Mouse (Mus musculus) limb, embryonic 15.5 days (tissue): ENCODE data around the gene Itpr1. TPM values are rescaled to one million over a fixed set of nuclear protein-coding genes. Genes with fewer than 3 reads are reported as not detected.
A peak's percentile ranks its signal among the peaks of the same experiment; 100 is the strongest.

ENCODE experiments used
- ATAC-seq: fragments of 200-750 bp; cut with Nextera tagmentation; 2 replicates; pipeline ENCODE4 v1.8.0; 2017; ENCODE audit warnings: low read depth, moderate TSS enrichment; ENCODE audit not compliant: insufficient number of reproducible peaks, low FRiP score, low TSS enrichment
- H3K27ac ChIP-seq: fragments of 300-500 bp; sonication (generic); 2 replicates; pipeline ENCODE4 v1.5.1; 2015; ENCODE audit warnings: moderate library complexity, mild to moderate bottlenecking, inconsistent platforms
- H3K27me3 ChIP-seq: fragments of 300-500 bp; sonication (generic); 2 replicates; pipeline ENCODE4 v1.6.1; 2015; ENCODE audit warnings: inconsistent platforms
- H3K36me3 ChIP-seq: fragments of 300-500 bp; sonication (generic); 2 replicates; pipeline ENCODE4 v1.6.1; 2015; ENCODE audit warnings: inconsistent platforms
- H3K4me1 ChIP-seq: fragments of 300-500 bp; sonication (generic); 2 replicates; pipeline ENCODE4 v1.6.1; 2015; ENCODE audit warnings: inconsistent platforms
- H3K4me2 ChIP-seq: fragments of 300-500 bp; sonication (generic); 2 replicates; pipeline ENCODE4 v1.6.1; 2015; ENCODE audit warnings: mild to moderate bottlenecking, inconsistent platforms
- H3K4me3 ChIP-seq: fragments of 300-500 bp; sonication (generic); 2 replicates; pipeline ENCODE4 v1.5.1; 2015; ENCODE audit warnings: mild to moderate bottlenecking, inconsistent platforms
- H3K9ac ChIP-seq: fragments of 300-500 bp; sonication (generic); 2 replicates; pipeline ENCODE4 v1.6.1; 2015; ENCODE audit warnings: inconsistent platforms
- H3K9me3 ChIP-seq: fragments of 300-500 bp; sonication (generic); 2 replicates; pipeline ENCODE4 v1.6.1; 2016; ENCODE audit warnings: inconsistent platforms
- WGBS: fragments of 180-500 bp; shearing (Covaris S2); methylation state at CpG from one replicate; pipeline ENCODE4 v1.1.7; 2015; 5-methylcytosine and 5-hydroxymethylcytosine counted together
- polyA plus RNA-seq: library from polyadenylated mRNA; unstranded; fragments of >200 nt; fragmentation: Nextera tagmentation; extraction: Ambion mirVana; gene quantifications from 2 replicates; pipeline ENCODE4 v1.2.1, GENCODE M21; 2015

Itpr1 gene
- polyA plus RNA-seq, 1 experiment from 2014 or later = 9.0 TPM

DNA sequence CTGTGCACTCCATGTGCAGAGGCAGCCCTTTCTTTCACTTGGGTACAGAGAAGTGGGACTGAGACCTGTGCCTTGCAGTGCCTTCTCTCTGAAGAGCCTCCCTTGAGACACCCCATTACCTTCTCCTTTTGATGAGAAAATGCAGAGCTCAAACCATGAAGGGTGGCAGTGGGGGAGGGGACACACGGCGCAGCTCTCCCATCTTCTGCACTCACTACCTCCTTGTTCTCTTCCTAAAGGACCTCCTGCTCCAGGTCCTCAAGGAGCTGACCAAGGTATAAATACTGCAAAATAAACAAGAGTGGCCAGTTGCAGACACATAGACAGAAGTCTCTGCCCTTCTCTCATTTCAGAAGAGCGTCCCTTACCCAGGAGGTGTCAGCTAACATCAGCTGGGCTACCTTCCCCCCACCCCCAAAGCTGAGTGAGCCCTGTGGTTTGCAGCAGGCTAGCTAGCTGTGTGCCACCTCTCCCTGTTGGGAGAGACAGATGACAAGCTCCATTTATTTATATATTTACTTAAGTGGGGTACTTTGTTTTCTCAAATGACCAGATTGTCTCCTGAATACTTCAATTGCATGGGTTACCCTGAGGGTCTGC, 255.4 kb downstream of the Itpr1 start:
- ATAC-seq = no peak
- Histone ChIP-seq H3K9ac (no peak overlapping the region), H3K4me2 (no peak overlapping the region), H3K27me3 (no peaks in the 10 kb centered on the region), H3K9me3 (no peaks in the 10 kb centered on the region), H3K36me3 (0 out of 2 replicates have a peak, but pooled peaks cover 2% of the 10 kb centered on the region), H3K27ac (no peak overlapping the region), H3K4me3 (no peak overlapping the region), H3K4me1 (0 out of 2 replicates have a peak, but pooled peaks cover 5% of the 10 kb centered on the region)
- WGBS = 33% methylated on average over 3 of the region's 3 CpGs

DNA sequence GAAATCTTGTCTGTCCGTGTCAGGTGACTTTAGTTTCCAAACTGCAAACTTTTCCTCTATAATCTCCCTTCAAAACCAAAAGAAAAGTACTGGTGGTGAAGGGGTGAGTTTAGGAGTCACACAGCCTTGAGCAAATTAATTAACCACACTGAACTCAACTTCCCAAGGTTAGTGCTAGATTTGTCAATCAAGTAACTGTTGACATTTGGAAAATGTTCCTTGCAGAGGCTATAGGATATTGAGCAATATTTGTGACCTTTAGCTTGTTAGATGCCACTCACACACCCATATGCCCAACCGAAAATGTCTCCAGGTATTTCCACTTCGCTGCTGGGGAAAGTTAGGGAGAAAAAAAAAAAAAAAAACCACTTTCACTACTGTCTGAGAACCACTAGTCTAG, 259.0 kb downstream of the Itpr1 start:
- Histone ChIP-seq H3K4me1 (peaks cover 6% of the 10 kb centered on the region; the same call in 1 of the 2 replicates), H3K27me3 (no peaks in the 10 kb centered on the region), H3K27ac (no peak overlapping the region), H3K36me3 (0 out of 2 replicates have a peak, but pooled peaks cover 7% of the 10 kb centered on the region), H3K4me3 (no peak overlapping the region), H3K9ac (no peak overlapping the region), H3K9me3 (no peaks in the 10 kb centered on the region), H3K4me2 (no peak overlapping the region)
- no peak for ATAC-seq
- WGBS = 82% methylated on average over 3 of the region's 3 CpGs

DNA sequence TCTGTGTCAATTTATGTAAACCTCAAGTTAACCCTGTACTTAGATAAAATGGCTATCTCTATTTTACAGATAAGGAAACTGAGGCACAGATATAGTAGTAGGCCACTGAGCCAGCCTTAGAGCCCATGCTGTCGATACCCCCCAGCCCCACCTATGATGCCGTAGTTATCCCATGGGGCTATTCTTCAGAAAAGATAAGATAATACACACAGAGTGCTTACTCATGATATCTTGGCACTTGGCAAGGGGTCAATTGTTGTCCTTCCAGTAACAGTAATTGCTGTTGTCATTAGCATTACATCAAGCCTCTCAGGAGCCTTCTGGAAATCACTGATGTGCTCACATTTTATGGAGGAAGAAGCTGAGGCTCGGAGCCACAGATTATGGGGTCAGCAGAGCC, 259.9 kb downstream of the Itpr1 start:
- Histone ChIP-seq H3K27ac (no peak overlapping the region), H3K4me1 (peaks cover 6% of the 10 kb centered on the region; the same call in 1 of the 2 replicates), H3K4me3 (no peak overlapping the region), H3K9ac (no peak overlapping the region), H3K4me2 (no peak overlapping the region), H3K36me3 (0 out of 2 replicates have a peak, but pooled peaks cover 7% of the 10 kb centered on the region), H3K9me3 (no peaks in the 10 kb centered on the region), H3K27me3 (no peaks in the 10 kb centered on the region)
- ATAC-seq = no peak
- 85% methylated on average over 3 of the region's 3 CpGs for WGBS

DNA sequence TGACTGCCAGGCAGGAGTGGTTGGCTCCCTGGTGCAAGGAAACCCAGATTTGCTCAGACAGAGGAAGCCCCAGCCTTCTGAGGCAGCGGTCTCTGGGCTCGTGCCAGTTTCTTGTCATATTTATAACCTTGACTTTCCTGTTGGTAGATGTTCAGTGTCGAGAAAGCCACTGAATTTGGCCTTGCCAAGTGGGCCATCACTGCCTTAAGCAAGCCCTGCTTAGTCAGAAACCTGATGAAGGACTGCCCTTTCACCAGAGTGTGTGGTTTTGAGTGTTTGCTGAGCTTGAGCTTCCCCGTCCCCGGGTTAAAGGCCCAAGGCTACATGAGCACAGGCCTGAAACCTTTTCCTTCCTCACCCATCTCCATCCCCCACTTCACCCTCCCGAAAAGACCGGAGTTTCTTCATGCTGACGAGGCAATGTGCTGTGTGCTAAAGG, 263.9 kb downstream of the Itpr1 start:
- ATAC-seq = peak; percentile 55; the same call in 1 of the 2 replicates
- Histone ChIP-seq H3K27me3 (no peaks in the 10 kb centered on the region), H3K27ac (peak overlapping the region; percentile 52), H3K4me2 (no peak overlapping the region), H3K4me1 (peaks cover 6% of the 10 kb centered on the region; the same call in 1 of the 2 replicates), H3K9ac (no peak overlapping the region), H3K4me3 (no peak overlapping the region), H3K9me3 (no peaks in the 10 kb centered on the region), H3K36me3 (0 out of 2 replicates have a peak, but pooled peaks cover 9% of the 10 kb centered on the region)
- WGBS = 56% methylated on average over 8 of the region's 8 CpGs

DNA sequence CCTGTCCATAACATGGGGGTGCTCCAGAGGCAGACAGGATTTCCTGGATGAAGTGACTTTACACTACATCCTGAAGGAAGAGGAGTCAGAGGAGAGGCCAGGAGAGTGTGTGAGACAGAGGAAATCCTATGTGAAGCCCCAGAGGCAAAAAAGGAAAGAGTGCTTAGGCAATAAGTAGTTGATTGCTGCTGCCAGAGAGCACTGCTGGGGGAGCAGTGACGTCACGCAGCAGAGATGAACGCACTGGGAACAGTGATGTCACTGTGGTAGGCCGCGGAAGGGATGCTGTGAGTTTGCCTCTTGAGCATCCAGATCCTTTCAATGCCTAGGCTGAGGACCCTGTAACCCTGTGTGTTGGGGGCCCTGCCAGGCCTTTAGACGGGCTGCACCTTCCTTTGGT, 264.7 kb downstream of the Itpr1 start:
- H3K4me2 ChIP-seq = no peak overlapping the region
- no peaks in the 10 kb centered on the region for H3K9me3 ChIP-seq
- peaks cover 6% of the 10 kb centered on the region; the same call in 1 of the 2 replicates for H3K4me1 ChIP-seq
- peak overlapping the region; percentile 52; the same call in 1 of the 2 replicates for H3K27ac ChIP-seq
- H3K27me3 ChIP-seq = no peaks in the 10 kb centered on the region
- H3K9ac ChIP-seq = no peak overlapping the region
- 83% methylated on average over 6 of the region's 6 CpGs for WGBS
- ATAC-seq = no peak
- H3K36me3 ChIP-seq = 0 out of 2 replicates have a peak, but pooled peaks cover 9% of the 10 kb centered on the region
- H3K4me3 ChIP-seq = no peak overlapping the region

DNA sequence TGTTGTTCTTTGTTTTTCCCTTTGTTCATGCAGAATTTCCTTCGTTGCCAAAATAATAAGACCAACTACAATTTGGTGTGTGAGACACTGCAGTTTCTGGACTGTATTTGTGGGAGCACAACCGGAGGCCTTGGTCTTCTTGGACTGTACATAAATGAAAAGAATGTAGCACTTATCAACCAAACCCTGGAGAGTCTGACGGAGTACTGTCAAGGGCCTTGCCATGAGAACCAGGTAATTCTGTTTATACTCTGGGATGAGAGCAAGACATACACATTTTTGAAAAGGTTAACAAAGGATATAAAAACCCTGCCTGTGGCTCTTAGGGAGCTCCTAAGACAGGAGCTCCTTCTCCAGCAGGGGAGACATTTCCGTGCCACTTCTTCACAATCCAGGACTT, 268.3 kb downstream of the Itpr1 start:
- no peaks in the 10 kb centered on the region for H3K9me3 ChIP-seq
- WGBS = 90% methylated on average over 4 of the region's 4 CpGs
- no peak overlapping the region for H3K27ac ChIP-seq
- no peaks in the 10 kb centered on the region for H3K27me3 ChIP-seq
- H3K4me3 ChIP-seq = no peak overlapping the region
- H3K4me2 ChIP-seq = no peak overlapping the region
- peaks cover 14% of the 10 kb centered on the region for H3K36me3 ChIP-seq
- no peak overlapping the region for H3K9ac ChIP-seq
- peaks cover 6% of the 10 kb centered on the region; the same call in 1 of the 2 replicates for H3K4me1 ChIP-seq
- ATAC-seq = no peak

DNA sequence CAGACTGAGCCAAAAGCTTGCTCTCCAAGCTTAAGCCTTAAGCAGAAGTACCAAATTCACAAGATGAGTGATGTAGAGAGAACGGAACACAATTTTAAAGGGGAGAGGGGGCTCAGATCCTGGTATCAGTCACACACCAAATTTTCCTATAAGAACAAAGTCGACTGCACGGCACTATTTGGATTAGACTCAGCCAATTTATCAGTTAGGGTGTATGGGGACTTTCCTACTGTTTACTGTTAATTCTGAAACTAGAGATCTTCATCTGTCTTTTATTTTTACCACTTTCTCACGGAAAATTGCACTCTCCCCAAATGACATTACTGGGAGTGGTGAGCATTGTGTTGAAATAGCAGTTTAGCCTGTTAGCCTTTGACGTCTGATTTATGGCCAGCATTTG, 269.6 kb downstream of the Itpr1 start:
- no peaks in the 10 kb centered on the region for H3K4me1 ChIP-seq
- H3K9ac ChIP-seq = no peak overlapping the region
- H3K9me3 ChIP-seq = no peaks in the 10 kb centered on the region
- peaks cover 14% of the 10 kb centered on the region for H3K36me3 ChIP-seq
- H3K4me3 ChIP-seq = no peak overlapping the region
- WGBS = 79% methylated on average over 5 of the region's 5 CpGs
- H3K27ac ChIP-seq = no peak overlapping the region
- no peak for ATAC-seq
- no peak overlapping the region for H3K4me2 ChIP-seq
- H3K27me3 ChIP-seq = no peaks in the 10 kb centered on the region

DNA sequence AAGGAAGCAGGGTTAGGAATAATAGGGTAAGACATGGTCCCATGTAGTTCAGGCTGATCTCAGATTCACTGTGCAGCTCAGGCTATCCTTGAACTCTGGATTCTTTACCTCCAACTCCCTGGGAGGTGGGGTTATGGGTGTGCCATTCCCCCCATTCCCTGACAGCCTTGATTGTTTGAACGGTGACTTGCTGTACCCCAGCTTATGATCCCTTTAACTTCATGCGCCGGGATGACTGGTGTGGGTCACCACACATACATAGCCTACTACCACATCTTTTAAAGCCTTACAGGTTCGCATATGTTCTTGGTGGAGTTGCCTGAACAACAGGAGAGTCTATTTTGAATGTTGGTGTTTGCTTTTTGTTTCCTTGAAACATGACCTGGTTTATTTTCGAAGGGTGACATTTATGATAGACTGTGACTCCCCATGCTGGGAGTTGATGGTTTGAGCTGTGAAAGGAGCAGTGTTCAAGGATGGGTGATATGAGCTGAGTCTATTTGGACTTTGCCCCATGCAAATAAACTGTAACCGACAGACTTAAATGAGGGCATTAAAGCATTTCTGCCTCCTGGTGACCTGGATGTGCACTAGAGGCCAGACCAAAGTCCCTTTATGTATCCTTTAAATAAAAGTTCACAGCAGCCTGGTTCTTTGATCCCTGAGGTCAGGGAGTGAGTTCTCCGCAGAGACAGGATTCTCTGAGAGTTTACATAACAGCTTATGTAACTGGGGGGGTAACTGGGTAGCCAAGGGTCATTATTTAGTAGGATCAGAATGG, 273.5 kb downstream of the Itpr1 start:
- Histone ChIP-seq H3K4me1 (no peaks in the 10 kb centered on the region), H3K9me3 (no peaks in the 10 kb centered on the region), H3K36me3 (peaks cover 22% of the 10 kb centered on the region), H3K4me3 (no peak overlapping the region), H3K27me3 (no peaks in the 10 kb centered on the region), H3K9ac (no peak overlapping the region), H3K4me2 (no peak overlapping the region), H3K27ac (no peak overlapping the region)
- 79% methylated on average over 7 of the region's 7 CpGs for WGBS
- no peak for ATAC-seq

DNA sequence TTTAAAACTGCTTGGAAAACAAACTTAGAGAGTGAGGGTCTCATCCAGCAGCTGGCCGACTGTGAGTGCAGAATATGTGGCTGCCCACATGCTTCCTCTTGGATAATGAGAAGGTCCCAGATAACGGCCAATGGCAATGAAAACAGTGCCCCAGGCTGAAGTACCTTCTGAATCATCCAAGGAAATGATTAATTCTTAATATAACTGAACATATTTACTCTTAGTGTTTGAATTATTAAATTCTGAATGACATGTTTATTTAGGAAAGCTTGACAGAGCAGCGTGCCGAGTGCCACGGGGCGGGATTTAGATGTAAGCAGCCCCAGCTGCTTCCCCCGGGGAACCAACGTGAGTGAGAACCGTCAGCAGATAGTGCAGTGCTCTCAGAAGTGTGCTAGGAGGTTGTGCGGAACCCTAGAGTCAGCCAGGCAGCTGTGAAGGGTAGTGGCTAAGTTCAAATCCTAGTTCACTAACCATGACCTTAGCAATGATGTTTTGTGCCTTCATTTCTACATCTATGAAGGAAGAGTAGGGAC, 274.5 kb downstream of the Itpr1 start:
- no peak for ATAC-seq
- Histone ChIP-seq H3K9me3 (no peaks in the 10 kb centered on the region), H3K4me1 (no peaks in the 10 kb centered on the region), H3K27me3 (no peaks in the 10 kb centered on the region), H3K27ac (no peak overlapping the region), H3K4me3 (no peak overlapping the region), H3K9ac (no peak overlapping the region), H3K4me2 (no peak overlapping the region), H3K36me3 (peaks cover 21% of the 10 kb centered on the region)
- WGBS = 52% methylated on average over 10 of the region's 10 CpGs

DNA sequence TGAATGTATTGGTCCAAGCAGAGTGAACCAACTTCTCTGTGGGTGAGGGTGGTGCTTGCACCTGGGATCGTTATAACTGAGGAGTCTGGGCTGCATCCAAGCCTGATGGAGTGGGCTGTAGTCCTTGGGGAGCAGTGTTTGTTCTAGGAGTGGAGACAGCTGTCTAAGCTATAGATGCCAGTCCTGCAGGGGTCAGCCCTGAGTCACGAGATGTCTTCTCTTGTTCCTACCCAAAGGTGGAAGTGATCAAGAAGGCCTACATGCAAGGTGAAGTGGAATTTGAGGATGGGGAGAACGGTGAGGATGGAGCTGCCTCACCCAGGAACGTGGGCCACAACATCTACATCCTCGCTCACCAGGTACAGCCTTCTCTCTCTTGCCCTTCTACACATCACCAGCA, 275.4 kb downstream of the Itpr1 start:
- Histone ChIP-seq H3K27me3 (no peaks in the 10 kb centered on the region), H3K36me3 (peaks cover 16% of the 10 kb centered on the region; the same call in 1 of the 2 replicates), H3K4me2 (no peak overlapping the region), H3K27ac (no peak overlapping the region), H3K4me3 (no peak overlapping the region), H3K4me1 (no peaks in the 10 kb centered on the region), H3K9ac (no peak overlapping the region), H3K9me3 (no peaks in the 10 kb centered on the region)
- ATAC-seq = no peak
- 81% methylated on average over 5 of the region's 5 CpGs for WGBS

DNA sequence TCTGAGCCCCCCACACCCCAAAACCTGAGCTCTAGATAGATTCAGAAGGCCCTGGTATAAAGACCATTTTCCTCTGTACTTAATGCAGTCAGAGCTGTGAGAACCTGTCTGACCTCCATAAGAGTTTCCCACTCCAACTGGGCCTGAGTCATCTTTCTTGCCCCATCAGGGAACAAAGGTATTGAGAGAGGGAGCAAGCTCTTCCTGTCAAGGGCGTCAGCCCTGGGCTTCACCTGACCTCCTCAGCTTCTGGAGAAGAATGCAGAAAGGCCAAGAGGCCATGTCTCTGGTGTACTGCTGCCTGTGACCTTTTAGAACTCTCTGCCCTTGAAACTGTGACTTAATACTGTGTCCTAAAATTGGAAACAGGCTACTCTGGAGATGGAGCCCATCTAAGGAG, 279.1 kb downstream of the Itpr1 start:
- no peaks in the 10 kb centered on the region for H3K9me3 ChIP-seq
- ATAC-seq = no peak
- H3K27me3 ChIP-seq = no peaks in the 10 kb centered on the region
- H3K9ac ChIP-seq = no peak overlapping the region
- peaks cover 15% of the 10 kb centered on the region for H3K4me1 ChIP-seq
- 59% methylated on average over 1 of the region's 1 CpGs for WGBS
- H3K36me3 ChIP-seq = 0 out of 2 replicates have a peak, but pooled peaks cover 9% of the 10 kb centered on the region
- no peak overlapping the region for H3K4me3 ChIP-seq
- H3K27ac ChIP-seq = no peak overlapping the region
- H3K4me2 ChIP-seq = no peak overlapping the region

DNA sequence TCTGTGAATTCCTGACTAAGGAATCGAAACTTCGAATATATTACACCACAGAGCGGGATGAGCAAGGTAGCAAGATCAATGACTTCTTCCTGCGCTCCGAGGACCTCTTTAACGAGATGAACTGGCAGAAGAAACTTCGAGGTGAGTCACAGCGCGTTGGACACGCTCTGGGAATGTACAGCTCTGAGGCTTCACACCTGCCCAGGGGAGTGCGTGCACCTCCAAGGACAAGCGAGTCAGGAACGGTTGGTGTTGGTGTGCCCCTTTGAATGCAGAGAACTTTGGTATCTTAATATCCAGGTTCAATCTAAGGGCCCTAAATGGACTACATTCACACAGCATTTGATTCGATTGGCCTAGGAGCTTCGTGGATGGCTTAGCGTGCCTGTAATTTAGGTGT, 280.9 kb downstream of the Itpr1 start:
- ATAC-seq = no peak
- no peak overlapping the region for H3K27ac ChIP-seq
- H3K4me3 ChIP-seq = no peak overlapping the region
- H3K36me3 ChIP-seq = 0 out of 2 replicates have a peak, but pooled peaks cover 4% of the 10 kb centered on the region
- H3K9me3 ChIP-seq = no peaks in the 10 kb centered on the region
- H3K9ac ChIP-seq = no peak overlapping the region
- H3K4me2 ChIP-seq = no peak overlapping the region
- peaks cover 15% of the 10 kb centered on the region for H3K4me1 ChIP-seq
- 69% methylated on average over 16 of the region's 16 CpGs for WGBS
- no peaks in the 10 kb centered on the region for H3K27me3 ChIP-seq
